Mouse (Mus musculus) frontal cortex, postnatal 10 days (tissue): Measurements from ENCODE around the gene Cdiptos.
A peak's percentile ranks its signal among the peaks of the same experiment; 100 is the strongest.

ENCODE experiments used
- DNase-seq, 2 experiments: peaks; one replicate each; pipeline ENCODE4 v3.0.0; 2022; ENCODE audit warnings: low spot score in 2 of 2, mixed read lengths in 1 of 2

Gene Cdiptos

DNA sequence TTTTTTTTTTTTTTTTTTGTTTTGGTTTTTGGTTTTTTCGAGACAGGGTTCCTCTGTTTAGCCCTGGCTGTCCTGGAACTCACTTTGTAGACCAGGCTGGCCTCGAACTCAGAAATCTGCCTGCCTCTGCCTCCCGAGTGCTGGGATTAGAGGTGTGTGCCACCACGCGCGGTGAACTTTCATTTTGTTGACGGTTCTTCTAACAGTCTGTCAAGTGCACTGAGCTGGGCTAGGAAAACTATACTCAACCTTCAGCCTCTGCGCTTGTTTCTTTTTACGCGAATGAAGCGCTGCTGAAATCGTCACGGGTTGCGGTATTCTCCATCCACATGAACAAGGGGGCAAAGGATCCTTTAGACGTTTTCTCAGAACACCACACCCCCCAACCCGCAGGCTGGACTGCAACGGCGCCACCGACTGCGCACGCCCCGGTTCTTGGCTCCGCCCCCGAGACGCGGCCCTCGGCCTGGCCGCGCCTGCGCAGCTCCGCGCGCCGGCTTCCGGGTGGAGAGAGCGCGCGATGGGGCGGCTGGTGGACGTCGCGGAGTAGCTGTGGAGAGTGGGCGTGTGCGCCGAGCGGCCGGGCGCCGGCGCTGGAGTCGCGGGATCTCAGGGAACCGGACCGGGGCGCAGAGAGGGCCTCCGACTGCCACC, 47.4 kb downstream of the Cdiptos start, which contains the start of gene Kctd13:
Kctd13 (plus strand) TSS at position 496 of the 654 bp plus-strand sequence.
- peak; percentile 79 to 88 for DNase-seq

DNA sequence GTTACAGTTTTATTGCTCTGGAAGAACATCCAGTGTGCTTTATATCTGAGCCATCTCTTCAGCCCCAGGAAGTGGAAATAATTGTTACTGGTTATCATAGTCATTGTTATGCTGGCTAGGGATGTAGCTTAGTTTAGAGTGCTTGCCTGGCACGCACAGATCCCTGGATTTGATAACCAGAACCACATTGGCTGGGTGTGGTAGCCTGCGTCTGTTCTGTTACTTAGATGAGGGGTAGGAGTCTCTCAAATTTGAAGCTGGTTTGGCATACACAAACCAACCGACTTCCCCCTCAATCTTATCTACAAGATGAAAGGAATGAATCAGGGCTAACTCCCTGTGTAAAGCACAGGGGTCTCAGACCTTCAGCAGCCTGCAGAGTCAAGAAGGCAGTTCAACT, 49.6 kb downstream of the Cdiptos start:
- DNase-seq, result no peak

DNA sequence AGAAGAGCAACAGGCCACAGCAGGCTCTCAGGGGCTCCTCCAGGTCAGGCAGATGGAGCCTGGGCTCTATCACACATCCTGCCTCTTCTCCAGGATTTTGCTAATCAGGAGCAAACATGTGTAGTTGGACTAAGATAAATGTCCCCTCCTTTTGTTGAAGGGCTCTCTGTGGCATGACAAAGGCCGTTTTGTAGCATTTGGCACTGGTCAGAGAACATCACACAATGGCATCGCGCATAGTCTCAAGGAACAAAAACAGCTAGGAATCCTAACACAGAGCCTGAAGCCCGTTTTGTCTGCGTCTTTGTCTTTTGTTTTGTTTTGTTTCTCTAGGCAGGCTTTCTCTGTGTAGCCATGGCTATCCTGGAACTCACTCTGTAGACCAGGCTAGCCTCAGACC, 51.9 kb downstream of the Cdiptos start:
- no peak for DNase-seq

DNA sequence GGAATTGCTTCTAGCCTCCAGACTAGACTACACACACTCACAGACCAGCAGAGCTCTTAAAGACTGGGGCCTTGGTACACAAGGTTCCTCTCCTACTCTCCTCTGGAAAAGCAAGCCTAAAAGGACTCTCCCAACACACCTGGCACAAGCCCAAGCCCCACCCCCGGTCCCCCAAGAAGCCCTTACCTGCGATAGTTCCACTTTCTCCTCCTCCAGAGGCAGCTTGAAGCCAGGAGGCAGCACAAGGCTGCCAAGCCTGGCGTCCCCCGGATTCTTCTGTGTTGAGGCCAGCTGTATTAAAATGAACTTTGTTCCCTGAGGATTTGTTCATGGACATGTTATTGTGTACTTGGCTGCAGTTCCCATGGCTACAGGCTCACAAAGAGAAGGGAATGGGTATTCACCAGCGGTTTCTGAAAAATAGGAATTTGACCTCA, 53.3 kb downstream of the Cdiptos start, which contains the start of gene Tmem219:
Tmem219 (minus strand) TSS at position 294 of the 437 bp plus-strand sequence.
- peak in 1 of 2 experiments; percentile 22 for DNase-seq
